Mouse (Mus musculus) liver, postnatal 0 days (tissue): ENCODE measurements at regions not wholly inside any gene's neighbourhood (a gene's known extent, or its start where the extent isn't known, plus 50 kb on each side); places are given as distances from the start of the nearest gene placed in this dataset.

ENCODE experiments used
- ATAC-seq: fragments of 200-750 bp; cut with Nextera tagmentation; 2 replicates; pipeline ENCODE4 v1.8.0; 2017; ENCODE audit warnings: mild to moderate bottlenecking, moderate library complexity
- DNase-seq: peaks from one replicate; pipeline ENCODE4 v3.0.0-alpha.2; 2016
- H3K27ac ChIP-seq: fragments of 300-500 bp; sonication (generic); 2 replicates; pipeline ENCODE4 v1.5.1; 2014; ENCODE audit warnings: antibody characterized with exemption, moderate library complexity, mild to moderate bottlenecking, low read depth
- H3K27me3 ChIP-seq: fragments of 300-500 bp; sonication (generic); 2 replicates; pipeline ENCODE4 v1.6.1; 2014; ENCODE audit warnings: low read length, control low read depth, mixed read lengths; ENCODE audit not compliant: insufficient read depth
- H3K36me3 ChIP-seq: fragments of 300-500 bp; sonication (generic); replicated peaks from 2 replicates; pipeline ENCODE4 v1.6.1; 2014; ENCODE audit warnings: mild to moderate bottlenecking, control low read depth, low read length, moderate library complexity, mixed read lengths; ENCODE audit not compliant: insufficient read depth
- H3K4me1 ChIP-seq: fragments of 300-500 bp; sonication (generic); 2 replicates; pipeline ENCODE4 v1.6.1; 2014; ENCODE audit warnings: antibody characterized with exemption, mild to moderate bottlenecking, control low read depth; ENCODE audit not compliant: insufficient read depth
- H3K4me2 ChIP-seq: fragments of 300-500 bp; sonication (generic); 2 replicates; pipeline ENCODE4 v1.6.1; 2014; ENCODE audit warnings: low read depth, mild to moderate bottlenecking, low read length, moderate library complexity, mixed read lengths
- H3K4me3 ChIP-seq: fragments of 300-500 bp; sonication (generic); 2 replicates; pipeline ENCODE4 v1.5.1; 2014; ENCODE audit warnings: low read depth, low read length
- H3K9ac ChIP-seq: fragments of 300-500 bp; sonication (generic); replicated peaks from 2 replicates; pipeline ENCODE4 v1.6.1; 2014; ENCODE audit warnings: mild to moderate bottlenecking, moderate library complexity
- H3K9me3 ChIP-seq: fragments of 300-500 bp; sonication (generic); 2 replicates; pipeline ENCODE4 v1.6.1; 2016; ENCODE audit warnings: mild to moderate bottlenecking, control low read depth, low read length, mixed read lengths
- CTCF ChIP-seq: sonication (generic); IDR thresholded peaks from 2 replicates; pipeline ENCODE4 v1.5.1; 2016; ENCODE audit warnings: antibody characterized with exemption, low read depth
- EP300 ChIP-seq: IDR thresholded peaks from 2 replicates; pipeline ENCODE4 v1.6.1; 2016; ENCODE audit warnings: antibody characterized with exemption, low read depth, mild to moderate bottlenecking
- WGBS: fragments of 180-500 bp; shearing (Covaris S2); extraction: QIAGEN DNeasy Blood & Tissue Kit; methylation state at CpG from one replicate; pipeline ENCODE4 v1.1.7; 2014; ENCODE audit not compliant: insufficient replicate concordance; 5-methylcytosine and 5-hydroxymethylcytosine counted together

GRCm38 (mm10) chr4:94235650-94236206 is 320.6 kb upstream of the Gm10306 start:
- Histone ChIP-seq H3K9ac (no peak overlapping the region), H3K4me3 (no peak overlapping the region), H3K36me3 (no peaks in the 10 kb centered on the region), H3K4me1 (no peaks in the 10 kb centered on the region), H3K4me2 (no peak overlapping the region), H3K9me3 (no peaks in the 10 kb centered on the region), H3K27me3 (no peaks in the 10 kb centered on the region), H3K27ac (no peak overlapping the region)
- TF ChIP-seq EP300 (no peak), CTCF (no peak)
- WGBS: 79% methylated on average over 2 of the region's 2 CpGs
- ATAC-seq: no peak
- DNase-seq: no peak

GRCm38 (mm10) chr4:94256026-94256425 is 300.3 kb upstream of the Gm10306 start:
- Histone ChIP-seq H3K4me2 (no peak overlapping the region), H3K4me3 (no peak overlapping the region), H3K36me3 (no peaks in the 10 kb centered on the region), H3K27me3 (no peaks in the 10 kb centered on the region), H3K9me3 (no peaks in the 10 kb centered on the region; the same call in 1 of the 2 replicates), H3K4me1 (no peaks in the 10 kb centered on the region), H3K27ac (no peak overlapping the region), H3K9ac (no peak overlapping the region)
- 64% methylated on average over 1 of the region's 1 CpGs for WGBS
- DNase-seq (no peak), ATAC-seq (no peak)
- TF ChIP-seq CTCF (no peak), EP300 (no peak)

GRCm38 (mm10) chr4:94261136-94261535 is 295.2 kb upstream of the Gm10306 start:
- no peak overlapping the region for H3K4me3 ChIP-seq
- no peak overlapping the region for H3K27ac ChIP-seq
- H3K36me3 ChIP-seq: no peaks in the 10 kb centered on the region
- DNase-seq: no peak
- H3K9ac ChIP-seq: no peak overlapping the region
- no peak for ATAC-seq
- no peak overlapping the region for H3K4me2 ChIP-seq
- H3K27me3 ChIP-seq: no peaks in the 10 kb centered on the region
- H3K9me3 ChIP-seq: no peaks in the 10 kb centered on the region; the same call in 1 of the 2 replicates
- TF ChIP-seq EP300 (no peak), CTCF (no peak)
- no peaks in the 10 kb centered on the region for H3K4me1 ChIP-seq

- H3K4me3 ChIP-seq: no peak overlapping the region
- no peaks in the 10 kb centered on the region for H3K27me3 ChIP-seq
- no peak for DNase-seq
- TF ChIP-seq EP300: no peak
- H3K4me1 ChIP-seq: no peaks in the 10 kb centered on the region
- H3K27ac ChIP-seq: no peak overlapping the region
- no peak for ATAC-seq
- no peak overlapping the region for H3K9ac ChIP-seq
- H3K36me3 ChIP-seq: no peaks in the 10 kb centered on the region
- H3K9me3 ChIP-seq: no peaks in the 10 kb centered on the region
- H3K4me2 ChIP-seq: no peak overlapping the region
These were observed 274.6 kb upstream of the Gm10306 start for GRCm38 (mm10) chr4:94281732-94282131.

- Histone ChIP-seq H3K9me3 (no peaks in the 10 kb centered on the region), H3K27me3 (no peaks in the 10 kb centered on the region), H3K36me3 (no peaks in the 10 kb centered on the region), H3K4me1 (no peaks in the 10 kb centered on the region), H3K27ac (no peak overlapping the region), H3K4me2 (no peak overlapping the region), H3K9ac (no peak overlapping the region), H3K4me3 (no peak overlapping the region)
- no peak for TF ChIP-seq EP300
- TF ChIP-seq CTCF: no peak
- ATAC-seq (no peak), DNase-seq (no peak)
These were observed 264.2 kb upstream of the Gm10306 start for GRCm38 (mm10) chr4:94292150-94292549.

GRCm38 (mm10) chr4:94317298-94317697 is 239.0 kb upstream of the Gm10306 start:
- TF ChIP-seq EP300 (no peak), CTCF (no peak)
- Histone ChIP-seq H3K4me3 (no peak overlapping the region), H3K27ac (no peak overlapping the region), H3K9ac (no peak overlapping the region), H3K36me3 (no peaks in the 10 kb centered on the region), H3K4me2 (no peak overlapping the region), H3K27me3 (no peaks in the 10 kb centered on the region), H3K9me3 (no peaks in the 10 kb centered on the region), H3K4me1 (no peaks in the 10 kb centered on the region)
- ATAC-seq: no peak
- DNase-seq: no peak

GRCm38 (mm10) chr4:94326759-94327158 is 229.6 kb upstream of the Gm10306 start:
- ATAC-seq (no peak), DNase-seq (no peak)
- H3K4me3 ChIP-seq: no peak overlapping the region
- no peak overlapping the region for H3K27ac ChIP-seq
- no peak for TF ChIP-seq EP300
- no peak for TF ChIP-seq CTCF
- no peaks in the 10 kb centered on the region for H3K36me3 ChIP-seq
- H3K9me3 ChIP-seq: no peaks in the 10 kb centered on the region
- H3K4me2 ChIP-seq: no peak overlapping the region
- 74% methylated on average over 2 of the region's 2 CpGs for WGBS
- no peaks in the 10 kb centered on the region for H3K4me1 ChIP-seq
- no peaks in the 10 kb centered on the region for H3K27me3 ChIP-seq
- no peak overlapping the region for H3K9ac ChIP-seq
